Mouse (Mus musculus) 416B (cell line): Measurements from ENCODE around the gene Irf2.

Source experiments
- DNase-seq: peaks from one replicate; pipeline ENCODE4 v3.0.0; 2011; ENCODE audit warnings: low read depth

Gene Irf2

GRCm38 (mm10) chr8:46739003-46739949 lies at the start of gene Irf2:
TSS of gene Irf2 (plus strand) at chr8:46739732.
- DNase-seq, result peak; percentile 95

DNA sequence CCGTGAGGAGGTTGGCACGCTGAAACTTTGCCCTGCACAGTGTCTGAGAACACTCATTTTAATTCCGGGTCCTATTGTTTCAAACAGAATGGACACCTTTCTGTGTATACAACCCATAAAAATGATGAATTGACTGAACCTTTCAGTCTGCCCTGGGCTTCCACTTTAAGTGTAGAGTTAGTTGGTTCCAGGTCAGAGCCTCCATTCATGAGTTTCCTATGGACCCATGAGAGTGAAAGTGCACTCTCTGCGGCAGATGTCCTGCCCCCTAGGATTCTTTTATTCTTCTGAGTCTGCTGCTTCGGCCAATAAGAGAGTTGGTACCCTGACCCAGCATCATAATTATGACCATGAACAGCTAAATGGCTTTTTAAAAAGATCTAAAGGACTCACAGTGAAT lies 49.4 kb upstream of the Irf2 start:
- DNase-seq, result no peak

DNA sequence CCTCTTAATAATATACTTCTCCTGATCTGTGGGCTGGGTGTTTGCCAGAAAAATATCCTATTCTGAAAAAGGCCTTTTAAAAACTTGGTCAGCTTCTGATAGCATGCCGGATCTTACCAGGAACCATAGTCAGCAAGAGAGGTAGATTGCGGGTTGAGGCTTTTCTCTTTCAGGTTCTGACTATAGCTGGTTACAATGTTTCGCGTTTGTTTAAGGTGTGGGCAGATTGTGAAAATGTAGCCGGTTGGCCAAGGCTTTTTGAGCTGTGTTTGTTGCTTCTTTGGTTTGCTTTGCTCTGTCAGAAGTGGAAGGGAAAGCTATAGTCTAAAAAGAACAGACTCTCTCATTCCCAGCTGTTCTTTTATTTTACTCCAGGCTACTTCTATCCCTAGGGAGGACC lies 49.0 kb upstream of the Irf2 start:
- DNase-seq, result no peak

DNA sequence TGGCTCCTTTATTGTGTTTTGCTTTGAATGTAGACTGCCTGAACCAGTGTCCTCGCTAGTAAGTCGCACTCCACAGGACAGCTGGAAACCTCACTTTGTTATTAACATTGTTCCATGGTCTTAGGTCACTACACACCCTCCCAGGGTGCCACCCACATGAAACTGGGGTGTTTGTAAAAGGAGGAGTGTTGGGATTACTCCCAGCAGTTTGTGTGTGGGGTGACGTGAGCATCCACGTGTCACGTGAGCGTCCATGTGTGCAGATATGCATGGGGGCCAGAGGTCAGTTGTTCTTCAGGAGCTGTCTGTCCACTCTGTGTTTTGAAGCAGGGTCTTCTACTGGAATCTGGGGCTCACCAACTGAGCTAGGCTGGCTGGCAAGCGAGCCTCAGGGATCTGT lies 48.2 kb upstream of the Irf2 start:
- DNase-seq, result no peak

DNA sequence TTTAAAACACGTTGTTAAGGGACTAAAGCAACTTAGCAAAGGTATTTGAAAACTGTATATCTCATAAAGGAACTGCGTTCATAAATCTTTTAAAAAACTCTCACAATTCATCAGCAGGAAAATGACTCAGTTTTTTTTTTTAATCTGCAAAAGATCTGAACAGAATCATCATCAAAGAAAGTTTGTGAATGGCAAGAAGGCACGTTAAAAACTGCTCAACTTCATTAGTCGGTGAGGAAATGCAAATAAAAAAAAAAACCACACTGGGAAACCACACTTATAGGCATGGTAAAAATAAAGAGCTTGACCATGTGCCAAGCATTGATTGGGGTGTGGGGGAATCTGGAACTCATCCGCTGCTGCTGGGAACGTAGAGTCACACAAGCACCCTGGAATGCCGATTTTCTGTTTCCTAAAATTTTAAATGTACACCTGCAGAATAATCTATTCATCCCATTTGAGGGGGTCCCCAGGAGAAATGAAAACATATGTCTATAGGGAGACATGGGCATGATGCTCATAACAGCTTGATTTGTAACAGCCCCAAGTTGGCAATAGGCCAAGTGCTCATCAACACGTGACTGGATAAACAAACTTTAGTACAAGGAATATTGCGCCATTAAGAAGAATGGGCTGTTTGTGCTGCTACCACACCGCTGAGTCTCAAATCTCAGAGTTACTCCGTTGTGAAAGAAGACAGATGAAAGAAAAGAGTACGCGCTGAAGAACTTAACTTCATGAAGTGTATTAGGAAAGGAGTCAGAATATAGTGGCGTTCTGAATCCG lies 43.1 kb upstream of the Irf2 start:
- DNase-seq, result peak; percentile 72

- DNase-seq, result peak; percentile 55
Observed at GRCm38 (mm10) chr8:46697566-46697965, 42.0 kb upstream of the Irf2 start.

GRCm38 (mm10) chr8:46698162-46698561 lies 41.4 kb upstream of the Irf2 start:
- DNase-seq, result peak; percentile 44

DNA sequence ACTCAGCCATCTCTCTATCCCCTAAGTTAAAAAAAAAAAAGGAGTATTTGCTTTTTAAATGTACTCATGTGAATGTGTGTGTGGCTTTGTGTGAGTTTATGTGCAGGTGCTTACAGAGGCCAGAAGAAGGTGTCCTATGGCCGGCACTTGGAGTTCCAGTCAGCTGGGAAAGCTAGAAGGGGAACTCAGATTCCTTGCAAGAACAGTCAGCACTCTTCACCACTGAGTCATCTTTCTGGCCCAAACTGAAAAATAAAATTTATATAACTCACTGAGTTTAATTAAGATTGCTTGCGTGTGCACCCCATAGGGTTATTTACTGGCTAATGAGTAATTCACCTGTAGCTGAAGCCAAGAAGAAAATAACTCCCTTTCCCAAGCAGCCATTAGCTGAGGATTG lies 34.4 kb upstream of the Irf2 start:
- no peak for DNase-seq

- DNase-seq, result no peak
Observed at GRCm38 (mm10) chr8:46706730-46707129, 32.8 kb upstream of the Irf2 start.

GRCm38 (mm10) chr8:46709302-46709701 lies 30.2 kb upstream of the Irf2 start:
- DNase-seq, result no peak

DNA sequence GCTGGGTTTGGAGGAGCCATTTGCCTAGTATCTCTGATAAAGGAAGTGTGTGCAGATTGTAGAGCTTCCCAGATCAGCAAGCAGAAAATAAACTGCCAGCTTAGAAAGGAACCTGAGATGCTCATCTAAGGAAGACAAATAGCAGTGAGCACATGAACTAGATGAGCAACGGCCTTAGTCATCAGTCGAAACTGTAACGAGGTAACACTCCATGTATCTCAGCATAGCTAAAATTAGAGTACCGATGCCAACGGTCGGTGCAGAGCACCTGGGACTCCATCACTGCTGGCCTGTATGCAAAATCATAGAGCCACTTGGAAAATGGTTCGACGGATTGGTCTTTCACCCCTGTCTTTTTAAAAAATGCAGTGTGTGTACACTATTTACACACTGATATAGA lies 29.2 kb upstream of the Irf2 start:
- no peak for DNase-seq

DNA sequence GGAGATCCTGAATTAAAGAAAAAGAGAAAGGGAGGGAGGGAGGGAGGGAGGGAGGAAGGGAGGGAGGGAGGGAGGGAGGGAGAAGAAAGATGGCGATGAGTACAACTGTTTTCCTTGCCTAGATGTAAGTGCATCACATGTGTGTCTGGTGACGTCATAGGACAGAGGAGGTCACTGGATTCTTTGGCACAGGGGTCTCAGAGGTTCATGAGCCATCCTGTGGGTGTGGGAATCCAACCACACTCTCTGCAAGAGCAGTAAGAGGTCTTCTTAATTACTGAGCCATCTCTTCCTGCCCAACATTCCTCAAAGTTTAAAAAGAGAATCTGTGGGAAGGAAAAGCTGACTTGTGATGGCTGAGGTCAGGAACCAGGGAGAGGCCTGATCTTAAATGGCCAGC lies 28.0 kb upstream of the Irf2 start:
- no peak for DNase-seq

- no peak for DNase-seq
Observed at GRCm38 (mm10) chr8:46713178-46713577, 26.4 kb upstream of the Irf2 start.

DNA sequence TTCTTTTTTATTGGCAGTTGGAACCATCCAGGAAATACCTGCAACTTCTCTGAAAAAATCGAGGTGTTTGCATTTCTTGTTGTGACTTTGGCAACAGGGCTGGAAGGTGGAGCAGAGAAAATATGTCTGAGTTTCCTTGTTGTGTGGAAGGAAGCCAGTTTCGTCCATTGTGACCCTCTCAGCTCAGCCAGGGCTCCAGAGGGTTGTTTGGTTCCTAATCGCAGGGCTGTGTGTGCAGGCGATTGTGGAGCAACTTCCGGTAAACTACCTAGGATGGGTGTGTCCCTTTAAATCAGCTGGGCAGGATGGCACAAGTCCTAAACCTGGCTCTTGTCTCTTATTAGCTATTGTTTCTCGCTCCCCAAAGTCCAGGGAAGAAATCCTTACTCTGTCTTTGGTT lies 25.7 kb upstream of the Irf2 start:
- peak; percentile 17 for DNase-seq

- DNase-seq, result peak; percentile 15
Observed at GRCm38 (mm10) chr8:46714400-46714799, 25.1 kb upstream of the Irf2 start.

GRCm38 (mm10) chr8:46716477-46716876 lies 23.1 kb upstream of the Irf2 start:
- DNase-seq, result no peak

DNA sequence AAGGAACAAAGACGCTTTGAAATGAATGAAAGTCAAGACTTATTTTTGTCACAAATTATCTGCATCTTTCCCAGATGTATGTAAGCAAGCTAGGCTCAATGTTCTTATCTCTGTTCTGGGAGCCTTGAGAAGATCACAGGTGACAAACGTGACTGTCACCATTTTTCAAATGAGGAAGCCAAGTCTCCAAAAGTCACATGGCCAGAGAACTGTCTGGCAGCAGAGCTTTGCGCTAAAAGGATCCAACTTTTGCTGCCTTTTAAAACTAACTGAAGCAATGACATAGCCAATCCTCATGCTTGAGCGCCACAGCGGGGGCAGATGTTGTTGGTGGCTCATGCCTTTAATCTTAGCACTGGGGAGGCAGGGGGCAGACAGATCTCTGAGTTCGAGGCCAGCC lies 22.4 kb upstream of the Irf2 start:
- no peak for DNase-seq

GRCm38 (mm10) chr8:46718301-46718700 lies 21.2 kb upstream of the Irf2 start:
- DNase-seq, result no peak

DNA sequence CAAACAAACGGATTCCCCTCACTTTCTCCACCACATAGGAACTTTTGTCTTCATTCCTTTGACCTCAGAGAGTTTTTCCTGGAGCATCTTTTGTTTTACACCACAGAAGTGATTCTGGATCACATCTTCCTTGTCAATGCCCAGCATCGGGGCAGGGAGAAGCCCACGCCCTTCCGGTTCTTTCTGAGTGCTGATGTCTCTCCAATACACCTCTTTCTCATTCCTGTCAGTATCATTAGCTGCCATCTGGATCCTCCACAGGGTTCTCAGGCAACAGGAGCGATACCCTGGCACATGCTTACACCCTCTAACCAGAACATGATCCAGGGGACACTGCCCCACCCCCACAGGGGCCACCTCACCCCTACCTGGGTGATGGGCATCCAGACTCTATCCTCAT lies 20.8 kb upstream of the Irf2 start:
- no peak for DNase-seq

DNA sequence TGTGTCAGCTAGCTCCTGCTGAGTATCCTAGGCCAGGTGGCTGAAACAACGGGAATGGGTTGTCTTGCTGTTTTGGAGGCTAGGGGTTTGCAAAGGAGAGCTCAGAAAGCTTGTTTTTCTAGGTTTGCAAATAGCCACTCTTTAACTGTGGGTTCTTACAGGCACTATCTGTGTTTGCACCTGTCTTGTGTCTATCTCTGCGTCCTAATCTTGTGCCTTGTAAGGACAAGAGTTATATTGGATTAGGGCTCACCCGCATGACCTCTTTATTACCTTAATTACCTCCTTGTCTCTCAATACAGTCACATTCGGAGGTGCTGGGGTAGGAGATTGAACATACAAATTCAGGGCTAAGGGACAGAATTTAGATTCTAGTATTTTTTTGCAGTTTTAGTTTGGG lies 18.9 kb upstream of the Irf2 start:
- DNase-seq, result no peak

DNA sequence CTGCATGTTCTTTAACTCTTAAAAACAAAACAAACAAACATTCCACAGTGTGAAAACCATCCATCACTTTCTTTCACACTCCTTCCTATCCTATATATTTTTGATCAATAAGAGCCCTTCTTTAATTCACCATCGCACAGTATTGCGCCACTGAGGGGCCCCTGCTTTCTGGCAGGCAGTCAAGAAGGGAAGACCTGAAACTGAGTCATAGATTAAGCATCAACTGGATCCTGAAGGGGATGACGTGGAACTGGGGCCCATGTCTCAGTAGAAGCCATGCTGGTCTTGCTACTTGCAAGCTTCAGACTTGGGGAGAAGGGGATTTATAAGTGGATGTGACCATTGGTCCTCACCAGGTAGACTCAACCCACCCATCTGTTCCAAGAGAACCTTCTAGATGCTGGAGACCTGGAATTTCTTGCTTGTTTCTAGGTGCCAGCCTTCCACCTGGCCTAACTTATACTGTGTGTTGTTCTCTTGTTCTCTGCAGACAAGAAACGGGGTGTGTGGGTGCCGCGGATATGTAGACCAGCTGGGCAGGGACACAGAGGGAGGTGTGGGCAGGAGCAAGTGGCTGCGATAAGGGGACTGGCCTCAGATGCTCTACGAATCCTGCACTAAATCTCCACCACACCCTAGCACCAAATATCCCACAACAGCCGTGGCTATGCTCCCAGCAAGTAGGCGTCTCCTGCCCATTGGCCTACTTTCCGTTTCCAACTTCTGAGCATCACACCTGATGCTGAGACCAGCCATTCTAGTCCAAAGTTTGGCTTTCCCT lies 18.3 kb upstream of the Irf2 start:
- DNase-seq, result peak; percentile 58

- no peak for DNase-seq
Observed at GRCm38 (mm10) chr8:46722536-46722935, 17.0 kb upstream of the Irf2 start.
